Mouse (Mus musculus) ZHBTc4 (cell line): ENCODE results near the gene Masp1.

Experiments used
- DNase-seq: peaks from one replicate; pipeline ENCODE4 v3.0.0-alpha.2; 2011; ENCODE audit warnings: low read depth, low spot score

The Masp1 gene

GRCm38 (mm10) chr16:23401959-23402358, 118.7 kb downstream of the Masp1 start:
- no peak for DNase-seq

- DNase-seq = no peak
Observed at GRCm38 (mm10) chr16:23401463-23401862, 119.2 kb downstream of the Masp1 start.
